Mouse (Mus musculus) kidney, adult 18-20 months (tissue): ENCODE data around the gene Ssbp3.

Source experiments
- DNase-seq: peaks from one replicate; pipeline ENCODE4 v3.0.0; 2021

The Ssbp3 gene

DNA sequence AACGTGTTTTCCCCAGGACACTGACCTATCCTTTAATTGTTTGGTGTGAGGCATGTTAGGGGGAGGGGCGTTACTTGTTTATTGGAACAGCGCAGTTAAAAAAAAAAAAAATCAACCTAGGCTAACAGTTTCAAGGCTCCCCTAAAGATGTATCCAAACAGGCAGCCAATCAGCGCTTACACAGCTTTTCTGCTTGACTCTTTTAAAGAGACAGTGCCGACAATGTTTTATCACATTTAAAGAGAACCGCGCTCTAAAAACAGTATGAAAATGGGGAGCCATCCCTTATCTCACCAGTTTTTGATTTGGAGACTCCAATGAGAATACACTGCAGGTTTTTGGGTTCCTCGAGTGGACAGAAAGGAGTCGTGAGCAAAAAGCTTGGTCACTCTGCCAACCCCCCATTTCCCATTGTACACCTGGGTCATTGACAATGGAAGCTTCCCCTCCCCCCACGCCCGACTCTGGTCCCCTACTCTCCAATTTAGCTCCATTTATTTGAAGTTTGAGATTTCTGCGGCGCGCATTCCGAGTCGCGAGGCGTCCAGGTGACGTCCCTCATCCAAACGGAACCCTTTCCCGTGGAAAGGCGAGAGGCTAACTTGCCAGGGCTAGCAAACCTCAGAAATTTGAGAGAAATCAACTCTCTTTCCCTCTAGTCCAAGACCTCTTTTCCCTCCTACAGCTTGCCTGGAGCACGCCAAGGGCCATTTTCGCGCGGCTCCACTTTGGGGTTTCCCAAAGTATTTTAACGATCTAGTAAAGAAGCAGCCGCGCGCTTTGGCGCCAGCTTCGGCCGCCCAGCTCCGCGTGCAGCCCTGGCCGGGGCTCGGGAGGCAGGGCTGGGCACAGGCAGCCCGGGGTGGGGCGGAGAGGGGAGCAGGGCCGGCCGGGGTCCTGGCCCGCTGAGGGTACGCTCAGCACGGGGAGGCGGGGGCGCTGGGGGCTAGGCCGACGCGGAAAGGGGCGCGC, at the start of gene Ssbp3:
Ssbp3 (plus strand) TSS at position 501 of the 972 bp plus-strand sequence.
- DNase-seq, result peak; percentile 77

DNA sequence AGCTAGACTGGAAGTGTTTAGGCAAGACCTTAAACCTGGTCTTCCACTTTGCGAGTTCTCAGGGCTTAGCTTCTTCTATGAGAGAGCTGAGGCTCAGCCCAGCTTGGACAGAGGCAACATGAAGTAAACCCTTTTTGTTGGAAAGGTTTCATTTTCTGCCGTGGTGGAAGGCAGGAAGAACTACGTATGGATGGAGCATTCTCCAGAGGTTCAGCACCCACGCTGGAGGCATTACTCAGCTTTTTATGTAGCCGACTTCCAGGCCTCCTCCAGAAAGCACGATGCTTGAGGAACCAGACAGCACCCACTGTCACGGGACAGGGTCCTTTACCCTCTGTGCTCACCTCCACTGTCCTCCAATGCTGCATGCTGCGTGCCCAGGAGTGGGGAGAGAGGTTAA, 48.6 kb upstream of the Ssbp3 start:
- no peak for DNase-seq

DNA sequence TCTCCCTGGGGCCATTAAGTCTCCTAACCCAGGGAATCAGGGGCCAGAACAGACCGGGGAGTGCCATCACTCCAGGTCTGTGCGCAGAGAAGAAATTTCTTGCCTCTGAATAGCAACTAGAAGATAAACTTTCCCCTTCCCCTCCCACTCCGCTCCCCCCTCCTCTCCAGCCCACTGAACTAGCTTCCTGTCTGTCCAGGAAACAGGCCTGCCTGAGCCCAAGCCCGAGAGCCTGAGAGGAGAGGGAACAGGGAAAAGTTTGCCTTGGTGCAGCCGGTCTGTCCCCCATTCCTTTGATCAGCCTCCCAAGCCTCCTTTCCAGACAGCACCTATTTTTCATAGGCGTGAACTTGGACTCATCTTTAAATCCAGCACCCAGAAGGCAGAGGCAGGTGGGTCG, 48.2 kb upstream of the Ssbp3 start:
- DNase-seq, result no peak

DNA sequence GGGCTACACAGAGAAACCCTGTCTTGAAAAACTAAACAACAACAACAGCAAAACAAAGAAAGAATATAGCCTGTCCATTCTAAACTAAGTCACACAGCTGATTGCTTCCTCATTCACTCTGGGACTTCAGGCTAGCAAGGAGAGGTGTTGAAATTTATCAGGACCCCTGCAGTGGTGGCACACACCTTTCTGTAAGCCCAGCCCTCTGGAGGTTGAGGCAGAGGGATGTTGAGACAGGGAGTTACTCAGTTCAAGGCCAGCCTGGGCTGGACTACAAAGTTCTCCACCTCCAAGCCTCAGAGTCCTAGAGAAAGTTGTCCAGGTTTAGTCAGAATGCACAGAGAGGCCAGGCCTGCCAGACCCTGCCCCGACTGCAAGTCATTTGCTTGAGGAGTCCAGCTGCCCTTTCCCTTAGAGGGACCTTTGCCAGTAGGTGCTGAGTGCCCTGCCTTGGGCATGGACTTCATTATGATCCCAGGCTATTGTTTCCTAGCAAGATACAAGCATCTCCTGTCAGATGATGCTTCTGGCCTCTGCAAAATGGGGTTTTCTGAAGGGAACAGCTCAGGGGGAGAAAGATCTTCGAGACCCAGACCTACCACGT, 47.6 kb upstream of the Ssbp3 start:
- DNase-seq, result no peak

DNA sequence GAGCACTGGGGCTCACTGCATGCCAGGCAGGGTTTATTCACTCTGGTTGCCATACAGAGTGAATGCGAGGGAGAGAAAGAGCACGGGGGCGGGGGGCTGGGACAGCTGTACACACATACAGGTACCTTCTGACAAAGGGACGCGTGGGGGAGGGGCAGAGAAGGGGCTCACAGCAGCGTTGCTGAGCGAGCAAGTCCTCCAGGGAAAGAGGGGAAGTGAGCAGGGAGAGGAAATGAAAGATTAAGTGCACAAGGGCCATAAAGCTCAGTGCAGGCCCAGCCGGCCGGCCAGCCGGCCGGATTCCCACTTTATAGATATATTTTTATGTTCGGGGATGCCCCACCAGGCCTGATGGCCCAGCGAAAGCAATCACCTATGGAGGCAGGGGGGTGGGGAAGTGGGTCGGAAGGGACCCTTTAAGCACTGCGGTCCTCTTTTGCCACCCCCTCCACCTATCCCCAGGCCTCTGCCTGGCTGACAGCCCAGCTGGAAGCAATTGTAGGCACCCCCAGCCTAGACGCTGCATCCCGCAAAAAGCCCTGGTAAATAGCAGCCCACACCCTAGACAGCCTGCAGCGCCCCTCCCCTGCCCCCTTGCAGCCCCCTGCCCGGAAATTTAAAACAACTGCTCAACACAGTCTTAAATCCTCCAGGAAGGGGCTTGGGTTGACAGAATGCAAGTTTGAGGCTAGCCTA, 44.9 kb upstream of the Ssbp3 start:
- DNase-seq, result no peak

DNA sequence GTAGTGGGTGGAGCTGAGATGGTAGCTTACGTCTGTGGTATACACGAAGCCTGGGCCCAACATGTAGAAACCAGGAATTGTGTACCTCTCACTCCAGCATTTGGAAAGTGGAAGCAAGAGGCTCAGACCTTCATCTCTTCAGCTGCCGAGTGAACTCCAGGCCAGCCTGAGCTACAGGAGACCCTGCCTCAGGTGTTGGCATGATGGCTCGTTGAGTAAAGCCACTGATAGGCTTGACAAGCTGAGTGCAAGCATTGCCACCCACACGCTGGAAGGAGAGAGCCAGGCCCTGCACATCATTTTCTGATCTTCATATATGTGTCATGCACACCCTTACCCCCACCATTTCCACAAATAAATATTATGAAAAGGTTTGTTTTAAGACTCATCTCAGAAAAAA, 44.1 kb upstream of the Ssbp3 start:
- DNase-seq, result no peak

DNA sequence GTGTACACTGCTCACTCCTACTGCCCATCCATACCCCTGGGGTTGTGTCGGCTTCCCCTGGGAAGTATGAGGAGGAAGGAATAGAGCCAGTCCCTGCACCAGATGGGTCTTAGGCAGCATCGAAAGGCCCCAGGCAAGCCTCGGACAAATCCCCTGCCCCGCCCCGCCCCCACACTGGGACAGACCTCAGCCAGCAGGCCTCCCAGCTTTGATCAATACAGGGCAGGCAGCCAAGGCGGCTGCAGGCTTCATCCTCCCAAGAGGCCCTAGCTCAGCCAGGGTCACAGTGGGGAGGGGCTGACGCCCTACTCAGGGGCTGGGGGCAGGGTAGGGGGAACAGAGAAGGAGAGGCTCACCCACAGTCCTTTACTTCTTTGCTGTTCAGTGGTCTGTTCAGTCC, 43.7 kb upstream of the Ssbp3 start:
- DNase-seq, result no peak

DNA sequence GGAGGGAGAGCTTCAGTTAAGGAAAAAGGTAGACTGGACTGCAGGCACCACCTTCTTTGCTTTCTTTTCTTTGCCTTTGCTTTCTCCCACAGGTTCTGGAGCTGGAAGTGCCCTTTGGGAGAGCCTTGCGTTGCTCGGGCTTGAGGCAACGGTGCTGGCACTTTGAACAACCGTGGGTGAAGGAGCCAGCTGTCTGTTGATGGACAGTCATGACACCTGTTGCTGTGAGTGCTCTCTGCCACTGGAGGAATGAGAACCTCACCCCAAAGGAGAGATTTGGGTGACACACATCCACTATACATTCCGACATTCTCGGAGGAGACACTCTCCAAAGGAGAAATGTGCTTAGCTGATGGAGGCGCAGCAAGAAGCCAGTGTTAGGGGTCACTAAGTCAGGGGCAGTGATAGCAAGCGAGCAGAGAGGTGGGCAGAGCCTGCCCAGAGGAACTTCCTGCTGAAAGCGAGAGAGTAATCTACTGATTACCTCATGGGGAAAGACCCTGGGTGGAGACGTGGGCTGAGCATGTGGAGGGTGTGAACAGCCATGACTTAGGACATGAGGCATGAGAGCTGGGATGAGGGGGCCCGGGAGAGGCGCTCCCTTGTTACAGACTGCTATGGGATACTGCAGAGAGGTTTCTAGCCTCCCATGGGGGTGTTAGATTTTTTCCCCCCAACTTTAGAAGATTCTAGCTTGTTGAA, 41.6 kb upstream of the Ssbp3 start:
- DNase-seq, result no peak

DNA sequence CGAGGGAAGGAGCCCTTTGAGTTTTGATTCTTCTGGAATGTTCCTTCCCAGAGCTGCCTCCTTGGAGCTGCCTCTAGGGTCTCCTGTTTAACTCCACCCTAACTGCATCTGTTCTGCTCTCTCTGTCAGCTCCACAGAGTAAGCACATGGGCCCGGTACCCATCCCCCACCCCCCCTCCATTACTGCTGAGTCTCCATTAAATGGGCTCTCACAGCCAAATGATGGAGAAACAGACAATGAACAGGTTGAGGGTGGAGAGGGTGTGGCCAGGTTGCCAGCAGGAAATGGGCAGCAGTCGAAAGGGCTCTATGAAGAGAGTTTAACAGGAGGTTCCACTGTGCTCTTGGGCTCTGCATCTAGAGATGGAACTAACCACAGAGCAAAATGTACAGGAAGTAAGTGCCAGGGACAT, 41.0 kb upstream of the Ssbp3 start:
- DNase-seq, result no peak

DNA sequence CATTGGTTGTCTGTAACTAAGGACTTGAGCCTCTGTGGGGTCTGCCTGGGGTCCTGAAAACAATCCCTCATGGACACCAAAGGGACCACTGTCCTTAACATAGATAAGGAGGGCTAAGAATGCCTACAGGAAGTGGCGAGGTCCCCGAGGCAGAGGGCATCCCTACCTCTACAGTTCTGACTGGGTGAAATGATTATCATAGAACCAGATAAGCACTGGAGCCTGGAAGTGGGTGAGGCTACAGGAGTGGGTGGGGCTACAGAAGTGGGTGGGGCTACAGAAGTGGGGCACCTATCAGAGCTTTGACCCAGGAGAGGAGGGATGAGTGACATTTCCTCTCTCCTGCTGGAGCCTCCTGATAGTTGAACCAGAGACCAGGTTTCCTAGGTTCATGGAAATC, 39.9 kb upstream of the Ssbp3 start:
- no peak for DNase-seq

DNA sequence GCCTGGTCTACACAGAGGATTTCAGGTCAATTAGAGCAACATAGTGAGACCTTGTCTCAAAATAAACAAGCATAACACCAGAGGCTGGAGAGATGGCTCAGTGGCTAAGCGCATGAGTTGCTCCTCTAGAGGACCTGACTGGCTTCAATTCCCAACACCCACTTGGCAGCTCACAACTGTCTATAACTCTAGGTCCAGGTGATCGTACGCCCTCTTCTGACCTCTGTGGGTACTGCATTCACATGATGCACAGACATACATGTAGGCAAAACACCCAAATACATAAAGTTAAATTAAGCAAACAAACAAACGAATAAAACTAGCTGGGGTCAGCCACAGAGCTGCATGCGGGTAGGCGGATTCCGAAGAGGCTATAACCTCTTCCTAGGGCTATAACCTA, 36.0 kb upstream of the Ssbp3 start:
- DNase-seq, result no peak

DNA sequence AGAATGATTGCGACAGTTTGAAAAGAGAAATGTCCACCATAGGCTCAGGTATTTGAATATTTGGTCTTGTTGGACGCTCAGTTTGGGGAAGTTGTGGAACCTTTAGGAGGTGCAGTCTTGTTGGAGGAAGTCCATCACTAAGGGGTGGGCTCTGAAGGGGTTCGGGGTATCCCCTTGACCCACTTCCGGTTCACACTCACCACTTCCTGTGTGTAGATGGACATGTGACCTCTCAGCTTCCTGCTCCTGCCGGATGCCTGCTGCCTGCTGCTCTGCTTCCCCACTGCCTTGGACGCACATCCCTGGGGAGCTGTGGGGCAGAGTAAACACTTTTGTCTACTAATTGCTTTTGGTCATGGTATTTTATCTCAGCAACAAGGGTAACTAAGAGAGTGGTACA, 29.4 kb upstream of the Ssbp3 start:
- no peak for DNase-seq

DNA sequence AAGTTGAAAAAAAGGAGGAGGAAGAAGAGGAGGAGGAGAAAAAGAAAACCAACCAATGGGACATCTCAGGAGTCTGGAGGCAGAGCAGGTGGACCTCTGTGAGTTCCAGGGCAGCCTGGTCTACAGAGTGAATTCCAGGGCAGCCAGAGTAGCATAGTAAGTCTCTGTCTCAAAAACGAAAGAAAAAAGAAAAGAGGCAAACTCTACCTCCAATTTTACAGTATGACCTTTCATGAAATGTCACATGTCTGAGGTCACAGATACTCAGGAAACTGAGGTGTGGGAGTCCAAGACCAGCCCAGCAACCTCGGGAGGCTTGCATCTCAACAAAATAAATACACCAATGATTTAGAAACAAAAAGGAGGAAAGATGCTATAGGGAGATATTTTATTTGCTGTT, 27.4 kb upstream of the Ssbp3 start:
- DNase-seq, result no peak

DNA sequence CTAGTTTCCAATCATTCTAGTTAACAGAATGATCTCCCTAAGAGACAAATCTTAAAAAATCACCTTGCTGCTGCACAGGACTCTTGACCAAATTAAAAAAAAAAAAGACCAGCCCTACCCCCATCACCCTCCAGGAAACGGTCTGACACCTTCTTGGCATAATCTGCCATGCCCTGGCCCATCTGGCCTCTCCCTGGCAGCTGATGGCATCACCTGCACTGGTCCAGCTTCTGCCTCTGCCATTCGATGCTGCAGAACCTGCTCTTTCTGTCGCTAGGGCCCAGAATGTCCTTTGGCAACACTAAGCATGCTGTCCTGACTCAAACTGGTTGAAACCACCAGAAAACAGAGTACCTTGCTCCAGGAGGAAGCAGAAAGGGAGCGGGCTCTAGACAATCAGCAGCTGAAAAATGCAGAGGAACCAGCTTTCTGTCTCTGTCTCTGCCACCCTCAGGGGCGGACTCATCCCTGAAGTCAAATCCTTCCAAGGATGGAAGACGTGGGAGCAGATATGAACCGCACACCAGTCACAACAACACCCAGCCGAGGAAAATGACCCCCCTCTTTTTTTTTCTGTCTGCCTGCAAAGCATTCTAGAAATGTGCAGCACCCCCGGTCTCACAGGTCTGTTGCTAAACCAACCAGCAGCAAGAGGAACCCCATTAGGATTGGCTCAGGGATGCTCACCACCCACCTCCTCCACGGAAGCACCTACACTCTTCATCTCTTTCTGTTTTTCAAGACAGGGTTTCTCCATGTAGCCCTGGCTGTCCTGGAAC, 24.0 kb upstream of the Ssbp3 start:
- no peak for DNase-seq

DNA sequence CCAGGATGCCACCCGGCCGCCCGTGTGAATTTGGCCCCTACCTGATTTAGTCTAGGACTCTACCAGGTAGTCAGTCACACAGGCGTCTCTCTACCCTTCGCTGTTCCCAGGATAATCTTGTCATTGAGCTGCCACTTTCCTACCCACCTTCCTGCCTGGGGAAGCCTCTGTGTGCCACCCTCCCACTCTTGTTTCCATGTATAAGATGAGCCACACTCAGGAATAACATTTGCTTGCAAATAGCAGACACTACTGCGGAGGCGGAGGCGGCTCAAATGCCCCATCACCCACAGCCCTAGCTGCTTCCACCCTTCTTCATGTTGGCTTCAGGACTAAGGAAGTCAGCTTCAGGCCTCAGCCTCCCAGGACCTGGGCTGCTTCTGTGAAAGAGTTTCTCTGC, 14.4 kb upstream of the Ssbp3 start:
- no peak for DNase-seq

DNA sequence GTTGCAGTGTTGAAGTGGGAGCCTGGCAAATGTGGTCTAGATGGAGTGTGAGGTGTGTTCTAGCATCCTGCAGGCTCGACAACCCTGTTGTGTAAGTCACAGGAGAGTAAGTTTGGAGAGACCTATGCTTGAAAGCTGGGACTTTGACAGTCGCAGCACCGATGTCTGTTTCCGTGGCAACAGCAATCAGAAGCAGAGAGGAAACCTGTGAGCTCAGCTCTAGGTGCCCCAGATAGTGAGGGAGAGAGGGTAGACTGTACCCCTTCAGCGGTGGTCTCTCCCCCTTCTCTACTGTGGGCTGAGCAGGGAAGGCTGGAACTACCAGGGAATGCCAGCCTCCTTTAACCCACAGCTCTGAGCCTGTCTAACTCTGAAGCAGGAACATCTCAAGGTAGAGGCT, 11.6 kb upstream of the Ssbp3 start:
- no peak for DNase-seq

DNA sequence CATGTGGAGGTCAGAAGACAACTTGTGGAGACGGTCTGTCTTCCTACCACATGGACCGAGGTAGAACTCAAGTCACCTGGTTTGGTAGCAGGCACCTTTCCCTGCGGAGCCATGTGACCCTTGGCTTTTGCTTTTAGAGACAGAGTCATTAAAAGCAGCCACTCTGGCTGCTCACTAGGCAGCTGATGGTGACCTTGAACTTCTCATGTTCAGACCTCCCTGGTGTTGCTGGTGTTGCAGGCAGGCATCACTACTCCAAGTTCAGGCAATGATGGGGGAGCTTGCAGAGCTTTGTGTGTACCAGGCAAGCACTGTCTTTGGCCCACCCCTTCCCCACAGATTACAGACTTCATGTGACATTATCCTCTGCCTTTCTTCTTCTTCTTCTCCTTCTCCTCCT, 11.0 kb upstream of the Ssbp3 start:
- no peak for DNase-seq

DNA sequence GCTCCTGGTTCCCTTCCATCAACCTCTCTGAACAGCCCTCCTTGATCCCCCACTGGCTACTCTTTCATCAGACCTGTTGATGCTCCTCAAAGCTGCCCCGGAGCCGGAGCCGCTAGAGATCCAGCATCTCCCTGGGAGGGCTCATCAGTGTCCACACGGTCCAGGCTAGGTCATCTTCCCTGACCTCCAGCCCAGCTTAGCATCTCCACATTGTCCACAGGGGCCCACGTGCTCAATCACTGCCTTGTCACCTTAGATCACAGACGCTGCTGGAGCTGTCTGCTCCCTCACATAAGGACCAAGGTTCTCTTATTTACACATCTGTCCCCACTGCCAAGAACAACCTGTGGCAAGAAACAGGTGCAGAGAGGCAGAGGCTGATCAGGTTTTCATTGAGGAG, 9.8 kb upstream of the Ssbp3 start:
- no peak for DNase-seq

DNA sequence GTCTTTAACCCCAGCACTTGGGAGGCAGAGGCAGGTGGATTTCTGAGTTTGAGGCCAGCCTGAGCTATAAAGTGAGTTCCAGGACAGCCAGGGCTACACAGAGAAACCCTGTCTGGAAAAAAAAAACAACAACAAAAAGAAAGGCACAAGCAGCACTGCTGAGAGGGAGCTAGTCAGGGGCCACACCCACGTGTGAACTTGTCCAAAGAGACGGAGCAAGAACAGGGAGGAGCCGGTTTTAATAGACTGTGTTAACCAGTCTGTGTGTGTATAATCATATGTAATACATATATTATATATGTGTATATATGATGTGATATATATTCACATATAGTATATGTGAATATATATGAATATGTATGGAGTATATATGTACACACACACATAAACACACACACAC, 8.9 kb upstream of the Ssbp3 start:
- DNase-seq, result no peak

DNA sequence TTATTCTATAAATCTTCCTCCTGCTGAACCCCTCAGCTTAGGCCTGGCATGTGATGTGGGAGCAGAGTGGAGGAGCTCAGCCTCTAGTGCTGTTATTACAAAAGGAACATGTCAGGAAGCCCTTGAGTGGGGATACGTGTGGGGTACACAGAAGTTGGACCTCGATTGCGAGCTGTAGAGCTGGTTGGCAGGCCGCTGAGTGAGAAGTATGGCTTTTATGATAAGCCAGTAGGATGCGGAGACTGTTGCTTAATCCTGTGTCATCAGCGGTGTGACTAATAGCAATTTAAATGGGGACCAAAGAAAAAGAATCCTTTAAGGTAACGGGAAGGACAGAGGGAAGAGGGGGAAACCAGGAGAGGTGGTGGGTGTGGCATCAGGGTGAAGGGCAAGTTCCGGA, 8.3 kb upstream of the Ssbp3 start:
- no peak for DNase-seq

DNA sequence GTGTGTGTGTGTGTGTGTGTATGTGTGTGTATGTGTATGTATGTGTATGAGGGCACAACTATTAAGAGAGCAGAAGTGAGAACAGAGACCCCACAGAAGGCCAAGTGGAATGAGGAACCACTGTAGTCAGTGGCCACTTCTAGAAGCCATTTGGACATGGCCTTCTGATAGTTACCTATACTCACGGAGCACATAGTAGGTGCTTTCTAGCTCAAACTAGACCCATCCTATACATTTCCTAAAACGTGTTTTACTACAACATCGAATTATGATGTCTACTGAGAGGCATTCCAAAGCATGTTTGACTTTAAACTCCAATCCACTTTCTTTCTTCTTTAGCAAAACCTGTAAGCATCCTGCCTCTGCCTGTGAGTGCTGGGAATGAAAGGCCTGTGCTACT, 4.6 kb upstream of the Ssbp3 start:
- DNase-seq, result no peak

DNA sequence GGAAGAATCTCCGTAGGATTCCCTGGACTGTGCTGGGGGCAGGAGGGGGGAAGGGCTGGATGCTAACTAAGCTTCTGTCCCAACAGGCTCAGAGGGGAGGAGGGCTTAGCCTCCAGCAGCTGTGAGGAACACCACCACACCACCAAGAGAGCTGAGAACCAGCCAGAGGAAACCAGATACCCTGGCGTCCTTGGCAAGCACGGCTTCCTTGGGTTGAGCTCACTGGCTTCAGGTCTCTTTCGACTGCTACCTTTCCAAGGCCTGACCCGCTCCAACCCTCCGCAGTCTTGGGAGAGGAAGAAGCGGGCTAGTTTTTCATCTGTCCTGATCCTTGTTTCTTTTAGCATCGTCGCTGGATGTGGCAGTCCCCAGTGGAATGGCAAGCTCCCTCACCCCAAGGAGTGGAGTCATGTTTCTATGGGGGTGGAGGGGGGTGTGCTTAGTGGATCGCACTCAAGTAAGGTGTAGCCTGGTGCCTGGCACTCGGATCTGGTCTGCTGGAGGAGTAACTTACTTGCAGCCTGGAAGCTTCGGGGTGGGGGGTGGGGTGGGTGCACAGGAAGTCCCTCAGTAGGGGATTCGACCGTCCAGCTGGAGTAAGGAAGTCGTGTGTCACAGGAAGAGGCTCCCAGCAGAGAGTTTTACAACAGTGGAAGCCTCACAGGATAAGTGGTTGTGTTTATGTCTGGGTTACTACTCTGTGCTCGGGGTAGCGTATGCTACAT, 2.6 kb upstream of the Ssbp3 start:
- DNase-seq, result peak; percentile 29
